Mouse (Mus musculus): ENCODE data around the gene Calhm2. TPM values are rescaled to one million over a fixed set of nuclear protein-coding genes. Genes with fewer than 3 reads are reported as not detected.

Calhm2 gene
- polyA plus RNA-seq (2012; rRNA removed), result 7.3 TPM in 2 replicates

DNA sequence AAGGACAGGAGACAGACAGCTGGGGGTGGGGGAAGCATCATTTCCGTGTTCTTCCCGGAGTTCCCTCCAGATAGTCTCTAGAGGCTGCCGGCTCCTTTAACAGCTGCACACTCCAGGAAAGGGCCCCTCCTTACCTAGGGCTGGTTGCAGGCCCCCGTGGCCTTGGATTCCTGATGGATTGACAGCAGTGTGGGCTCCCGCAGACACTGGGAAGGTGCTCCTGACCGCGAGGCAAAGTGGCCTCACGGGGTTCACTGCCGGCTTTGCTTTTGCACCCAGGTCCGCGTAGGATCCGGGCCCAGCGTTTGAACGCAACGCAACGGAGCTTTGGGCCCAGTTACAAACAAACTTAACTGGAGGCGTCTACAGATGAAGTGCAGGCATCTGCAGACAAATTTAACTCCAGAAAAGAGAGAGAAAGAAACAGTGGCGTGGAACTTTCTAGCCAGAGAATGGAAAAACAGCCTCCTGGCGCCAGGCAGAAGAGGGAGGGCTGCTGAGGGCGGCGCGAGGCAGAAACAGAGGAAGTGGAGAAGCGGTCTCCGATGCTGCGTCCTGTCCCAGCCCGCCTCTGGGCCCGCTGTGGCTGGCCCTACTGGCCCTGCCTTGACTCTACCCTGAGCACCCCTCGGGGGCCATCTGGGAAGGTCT, at the start of gene Calhm2:
Gene Calhm2 (minus strand): TSS at position 524 of the 651 bp plus-strand sequence.
- no peak for DNase-seq (ENCODE audit: low read depth, low spot score)
- 8% methylated on average over 28 of the region's 28 CpGs for WGBS

GRCm38 (mm10) chr19:47186514-47187275, 48.6 kb upstream of the Calhm2 start:
- WGBS, result 33% methylated on average over 15 of the region's 15 CpGs
- no peak for DNase-seq (ENCODE audit: low read depth, low spot score)

GRCm38 (mm10) chr19:47184736-47185135, 46.6 kb upstream of the Calhm2 start:
- no peak for DNase-seq (ENCODE audit: low read depth, low spot score)
- 12% methylated on average over 4 of the region's 4 CpGs for WGBS

DNA sequence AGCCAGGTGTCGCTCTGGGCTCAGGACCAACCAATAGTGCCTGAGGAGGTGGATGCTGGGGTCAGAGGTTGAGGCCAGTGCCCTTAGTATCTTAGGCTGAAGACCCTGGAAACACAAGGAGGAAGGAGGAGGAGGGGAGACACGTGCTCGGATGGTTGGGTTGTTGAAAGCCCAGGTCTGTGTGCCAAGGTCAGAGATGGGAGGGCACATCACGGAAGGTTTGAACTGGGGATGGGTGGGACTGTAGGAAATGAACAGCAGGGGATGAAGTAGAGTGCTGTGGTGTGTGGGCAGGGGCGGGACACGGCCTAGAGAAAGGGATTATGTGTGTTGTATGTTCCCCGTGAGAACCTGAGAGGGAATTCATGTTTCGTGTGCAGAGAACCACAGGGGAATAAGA, 46.1 kb upstream of the Calhm2 start:
- WGBS, result 39% methylated on average over 8 of the region's 8 CpGs
- DNase-seq (ENCODE audit: low read depth, low spot score), result no peak

DNA sequence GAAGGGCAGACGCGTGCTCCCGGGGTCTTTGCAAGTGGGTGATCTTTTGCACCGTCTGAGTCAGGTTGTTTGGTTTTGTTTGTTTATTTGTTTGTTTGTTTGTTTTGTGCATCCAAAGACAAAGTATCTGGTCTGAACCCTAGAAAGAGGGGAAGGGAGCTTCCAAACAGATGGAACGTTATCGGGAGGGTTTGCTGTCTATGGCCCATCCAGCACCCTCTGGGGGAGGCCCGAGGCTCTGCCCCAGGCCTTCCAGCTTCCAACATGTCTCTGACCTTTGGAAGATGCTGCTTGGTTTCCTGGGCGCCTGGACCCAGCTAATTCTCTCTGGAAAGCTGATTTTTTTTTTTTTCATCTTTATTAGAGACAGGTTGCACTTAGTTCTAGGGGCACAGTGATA, 41.9 kb upstream of the Calhm2 start:
- WGBS, result 36% methylated on average over 8 of the region's 8 CpGs
- no peak for DNase-seq (ENCODE audit: low read depth, low spot score)

DNA sequence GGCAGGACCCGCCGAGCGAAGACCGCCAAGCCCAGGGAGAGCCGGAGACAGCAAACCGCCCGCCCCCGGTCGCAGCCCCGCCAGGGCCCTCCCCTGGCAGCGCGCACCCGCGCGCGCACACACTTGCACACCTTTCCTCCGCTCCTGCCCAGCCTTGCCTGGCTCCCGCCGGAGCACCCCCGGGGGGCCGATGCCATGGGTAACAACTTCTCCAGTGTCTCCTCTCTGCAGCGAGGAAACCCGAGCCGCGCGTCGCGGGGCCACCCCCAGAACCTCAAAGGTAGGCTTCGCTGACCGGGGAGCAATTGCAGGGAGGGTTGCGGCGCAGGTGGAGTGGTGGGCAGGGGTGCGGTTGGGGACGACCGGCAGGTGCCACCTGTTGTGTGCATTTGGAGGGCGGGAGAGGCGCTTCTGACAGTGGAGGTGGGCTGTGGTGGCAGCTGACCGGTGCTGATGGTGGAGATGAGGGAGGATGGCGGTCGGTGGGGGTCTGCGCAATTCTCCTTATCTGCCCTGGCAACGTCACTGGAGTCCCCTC, 41.2 kb upstream of the Calhm2 start:
- 4% methylated on average over 42 of the region's 42 CpGs for WGBS
- no peak for DNase-seq (ENCODE audit: low read depth, low spot score)

DNA sequence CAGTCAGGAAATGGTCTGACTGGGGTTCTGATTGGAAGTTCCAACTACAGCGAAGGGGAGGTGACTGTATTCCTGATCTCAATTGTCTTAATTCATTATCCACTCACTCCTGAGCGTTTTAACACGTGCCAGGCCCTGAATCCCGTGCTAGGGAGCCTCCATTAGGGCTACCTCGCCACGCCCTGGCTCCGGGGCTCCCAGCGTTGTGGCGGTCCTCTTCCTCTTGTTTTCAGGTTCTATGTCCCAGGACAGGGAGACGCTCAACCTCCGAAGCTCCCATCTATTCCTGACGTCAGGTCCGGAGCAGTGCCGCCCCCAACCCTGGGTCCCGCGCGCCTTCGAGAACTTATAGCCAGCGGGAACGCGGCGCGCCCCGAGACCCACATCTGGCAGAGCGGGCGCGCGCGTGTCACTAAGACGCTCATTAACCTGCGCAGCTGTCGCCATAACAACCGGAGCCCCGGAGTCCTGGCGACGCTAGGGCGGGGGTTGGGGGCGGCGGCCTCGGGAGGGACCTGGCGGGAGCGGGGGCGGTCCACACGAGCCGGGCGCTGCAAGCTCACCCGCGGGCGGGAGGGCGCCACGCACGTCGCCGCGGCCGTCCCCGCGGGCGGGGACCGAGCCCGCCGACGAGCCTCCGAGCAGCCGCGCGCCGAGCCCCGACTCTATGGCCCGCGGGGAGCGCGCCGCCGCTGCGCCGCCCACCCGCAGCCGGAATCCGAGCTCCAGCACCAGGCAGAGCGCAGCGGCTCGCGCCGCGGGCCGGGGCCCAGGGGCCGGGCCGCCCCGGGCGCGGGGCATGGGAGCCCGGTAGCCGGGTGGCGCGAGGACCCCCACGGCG, 40.6 kb upstream of the Calhm2 start, which contains the start of gene Neurl1a:
Gene Neurl1a (plus strand): TSS at position 390 of the 841 bp plus-strand sequence.
- WGBS, result under 1% methylated on average over 98 of the region's 98 CpGs
- no peak for DNase-seq (ENCODE audit: low read depth, low spot score)

DNA sequence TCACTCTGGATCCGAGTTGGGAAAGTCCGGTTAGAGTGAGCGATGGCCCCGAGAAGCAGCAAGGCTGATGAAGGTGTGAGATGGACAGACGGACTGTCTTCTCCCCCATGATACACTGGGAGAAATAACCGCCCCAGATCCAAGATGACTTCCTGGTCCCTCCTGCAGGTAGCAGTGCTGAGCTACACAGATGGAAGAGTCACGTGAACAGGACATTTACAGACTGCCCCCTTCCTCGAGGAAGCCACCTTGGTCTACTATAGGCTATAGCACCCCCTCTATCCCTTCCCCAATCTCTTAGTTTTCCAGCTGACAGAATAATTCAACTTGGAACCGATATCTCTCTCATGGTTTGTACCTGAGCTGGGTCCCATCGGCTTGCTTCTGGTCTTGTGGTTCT, 39.9 kb upstream of the Calhm2 start:
- WGBS, result 32% methylated on average over 10 of the region's 10 CpGs

GRCm38 (mm10) chr19:47176916-47177505, 38.9 kb upstream of the Calhm2 start:
- 85% methylated on average over 2 of the region's 2 CpGs for whole genome bisulfite sequencing
- DNase-seq (ENCODE audit: low read depth, low spot score), result no peak

More for the DNA sequence above, 39.9 kb upstream of the Calhm2 start:
- DNase-seq (ENCODE audit: low read depth, low spot score), result no peak

GRCm38 (mm10) chr19:47175472-47175871, 37.4 kb upstream of the Calhm2 start:
- 71% methylated on average over 2 of the region's 2 CpGs for WGBS
- no peak for DNase-seq (ENCODE audit: low read depth, low spot score)

GRCm38 (mm10) chr19:47174515-47174914, 36.4 kb upstream of the Calhm2 start:
- 46% methylated on average over 3 of the region's 3 CpGs for WGBS
- DNase-seq (ENCODE audit: low read depth, low spot score), result no peak

DNA sequence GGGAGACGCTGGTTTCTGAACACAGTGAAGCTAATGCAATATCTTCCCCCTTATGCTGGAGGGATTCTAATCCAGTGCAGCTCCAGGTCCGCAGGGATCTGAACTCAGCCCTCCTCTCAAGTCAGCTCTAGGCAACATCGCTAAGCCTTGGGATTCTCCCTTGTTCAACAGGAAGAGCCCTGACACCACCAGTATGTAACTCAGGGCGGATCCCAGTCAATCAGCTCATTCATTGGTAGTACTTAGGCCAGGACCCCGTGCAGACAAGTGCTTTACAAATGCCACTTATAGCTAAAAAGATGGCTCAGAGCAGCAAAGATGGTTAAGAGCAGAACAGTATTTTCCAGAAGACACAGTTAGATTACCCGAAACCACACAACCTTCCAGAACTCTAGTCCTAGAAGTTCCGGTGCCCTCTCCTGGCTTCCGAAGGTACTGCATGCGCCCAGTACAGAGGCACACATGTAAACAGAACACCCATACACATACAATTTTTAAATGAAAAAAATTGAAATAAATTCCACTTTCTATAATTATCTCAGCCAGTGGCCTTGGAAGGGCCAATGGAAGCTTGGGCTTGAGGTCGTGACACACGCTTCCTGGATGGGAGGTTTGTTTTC, 30.8 kb upstream of the Calhm2 start:
- DNase-seq (ENCODE audit: low read depth, low spot score), result no peak

GRCm38 (mm10) chr19:47168223-47168622, 30.1 kb upstream of the Calhm2 start:
- DNase-seq (ENCODE audit: low read depth, low spot score), result no peak
- 14% methylated on average over 13 of the region's 13 CpGs for WGBS

More for the DNA sequence above, 30.8 kb upstream of the Calhm2 start:
- 19% methylated on average over 11 of the region's 11 CpGs for WGBS

DNA sequence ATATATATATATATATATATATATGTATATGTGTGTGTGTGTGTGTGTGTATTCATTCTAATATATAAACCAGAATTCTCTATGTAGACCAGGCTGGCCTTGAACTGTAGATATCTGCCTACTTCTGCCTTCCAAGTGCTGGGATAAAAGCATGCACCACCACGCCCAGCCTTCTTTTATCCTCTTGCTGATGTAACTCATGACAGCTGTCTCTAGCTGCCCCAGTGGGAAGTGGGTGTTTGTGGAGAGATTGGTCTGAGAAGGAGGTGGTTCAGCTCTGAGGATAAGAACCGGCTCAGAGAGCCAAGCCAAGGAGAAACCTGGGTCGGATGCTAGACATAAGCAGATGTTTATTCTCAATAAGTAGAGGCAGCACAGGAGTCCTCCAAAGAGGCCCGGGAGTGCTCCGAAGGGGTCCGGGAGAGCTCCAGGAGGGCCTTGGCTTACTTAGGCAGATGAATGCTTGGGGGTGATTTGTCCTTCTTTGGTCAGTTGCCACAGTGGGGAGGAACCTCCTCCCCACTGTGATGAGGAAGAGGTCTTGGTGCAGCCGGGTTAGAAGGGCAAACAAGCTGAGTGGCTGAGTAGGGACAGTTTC, 29.6 kb upstream of the Calhm2 start:
- DNase-seq (ENCODE audit: low read depth, low spot score), result no peak
- WGBS, result 44% methylated on average over 7 of the region's 7 CpGs

DNA sequence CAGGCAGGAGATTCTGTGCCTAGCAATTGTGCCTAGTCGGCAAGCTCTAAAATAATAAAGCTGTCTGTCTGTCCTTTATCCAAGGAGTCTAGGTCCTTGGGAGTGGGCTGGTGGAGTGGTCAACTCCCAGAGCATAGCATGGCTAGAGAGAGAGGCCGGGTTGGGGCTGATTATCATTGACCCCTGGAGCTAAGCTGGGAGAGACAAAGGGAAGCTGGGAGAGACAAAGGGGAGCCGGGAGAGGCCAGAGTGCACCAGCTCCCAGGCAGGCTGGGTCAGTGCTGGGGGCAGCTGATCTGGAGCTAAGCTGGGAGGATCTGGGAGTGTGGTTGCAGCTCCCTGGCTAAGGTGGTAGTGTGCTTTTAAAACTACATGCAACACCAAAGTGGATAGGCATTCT, 28.7 kb upstream of the Calhm2 start:
- DNase-seq (ENCODE audit: low read depth, low spot score), result no peak
- WGBS, result 48% methylated on average over 3 of the region's 3 CpGs

GRCm38 (mm10) chr19:47163176-47163744, 25.2 kb upstream of the Calhm2 start:
- 92% methylated on average over 6 of the region's 6 CpGs for WGBS
- no peak for DNase-seq (ENCODE audit: low read depth, low spot score)

DNA sequence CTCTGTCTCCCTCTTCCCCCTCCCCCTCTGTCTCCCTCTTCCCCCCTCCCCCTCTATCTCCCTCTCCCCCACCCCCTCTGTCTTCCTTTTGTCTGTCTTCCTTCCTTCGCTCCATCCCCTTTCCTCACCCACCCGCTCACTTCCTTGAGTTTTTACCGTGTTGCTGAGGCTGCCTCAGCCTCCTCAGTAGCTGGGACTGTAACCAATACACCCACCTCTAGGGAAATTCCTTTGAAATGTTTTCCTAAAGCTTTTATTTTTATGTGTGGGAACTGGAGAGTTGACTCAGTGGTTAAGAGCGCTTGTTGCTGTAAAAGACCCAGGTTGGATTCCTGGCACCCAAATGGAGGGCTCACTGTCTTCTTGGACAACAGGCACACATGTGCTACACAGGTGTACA, 23.6 kb upstream of the Calhm2 start:
- no peak for DNase-seq (ENCODE audit: low read depth, low spot score)

GRCm38 (mm10) chr19:47157664-47158063, 19.6 kb upstream of the Calhm2 start, which contains the start of gene Calhm3:
TSS of gene Calhm3 (minus strand) at chr19:47157764.
- no peak for DNase-seq (ENCODE audit: low read depth, low spot score)
- WGBS, result 75% methylated on average over 11 of the region's 11 CpGs

More for the DNA sequence above, 23.6 kb upstream of the Calhm2 start:
- 72% methylated on average over 4 of the region's 4 CpGs for WGBS

Measured in large intestine, adult 2 months (tissue).